Mouse (Mus musculus) limb, embryonic 14.5 days (tissue): Measurements from ENCODE around the gene Lrrc45. TPM values are rescaled to one million over a fixed set of nuclear protein-coding genes. Genes with fewer than 3 reads are reported as not detected.

Source experiments
- ATAC-seq: fragments of 200-750 bp; cut with Nextera tagmentation; 2 replicates; pipeline ENCODE4 v1.8.0; 2017; ENCODE audit warnings: low read depth, moderate number of reproducible peaks, moderate TSS enrichment; ENCODE audit not compliant: low FRiP score
- DNase-seq: peaks from one replicate; pipeline ENCODE4 v3.0.0-alpha.2; 2015; ENCODE audit warnings: low spot score
- H3K27ac ChIP-seq: fragments of 300-500 bp; sonication (generic); replicated peaks from 2 replicates; pipeline ENCODE4 v1.5.1; 2014; ENCODE audit warnings: low read depth, mild to moderate bottlenecking, low read length, moderate library complexity, mixed read lengths
- H3K27me3 ChIP-seq: fragments of 300-500 bp; sonication (generic); 2 replicates; pipeline ENCODE4 v1.6.1; 2014; ENCODE audit warnings: low read length, mixed read lengths; ENCODE audit not compliant: control insufficient read depth, insufficient read depth
- H3K36me3 ChIP-seq: fragments of 300-500 bp; sonication (generic); 2 replicates; pipeline ENCODE4 v1.6.1; 2014; ENCODE audit warnings: mild to moderate bottlenecking, low read length, moderate library complexity, mixed read lengths; ENCODE audit not compliant: control insufficient read depth, insufficient read depth
- H3K4me1 ChIP-seq: fragments of 300-500 bp; sonication (generic); 2 replicates; pipeline ENCODE4 v1.6.1; 2014; ENCODE audit warnings: antibody characterized with exemption, low read length, mixed read lengths; ENCODE audit not compliant: control insufficient read depth, insufficient read depth
- H3K4me2 ChIP-seq: fragments of 300-500 bp; sonication (generic); replicated peaks from 2 replicates; pipeline ENCODE4 v1.6.1; 2014; ENCODE audit warnings: low read depth, mild to moderate bottlenecking, low read length, moderate library complexity; ENCODE audit not compliant: severe bottlenecking
- H3K4me3 ChIP-seq: fragments of 300-500 bp; sonication (generic); replicated peaks from 2 replicates; pipeline ENCODE4 v1.5.1; 2014; ENCODE audit warnings: low read length
- H3K9ac ChIP-seq: fragments of 300-500 bp; sonication (generic); 2 replicates; pipeline ENCODE4 v1.6.1; 2014; ENCODE audit warnings: mild to moderate bottlenecking, low read depth, low read length, moderate library complexity; ENCODE audit not compliant: severe bottlenecking
- H3K9me3 ChIP-seq: fragments of 300-500 bp; sonication (generic); 2 replicates; pipeline ENCODE4 v1.6.1; 2016; ENCODE audit warnings: low read length; ENCODE audit not compliant: control insufficient read depth
- POLR2A ChIP-seq: fragments of 200-500 bp; IDR thresholded peaks from 2 replicates; pipeline ENCODE4 v1.8.0; 2012; ENCODE audit warnings: inconsistent platforms, mild to moderate bottlenecking, moderate library complexity, borderline replicate concordance; ENCODE audit not compliant: insufficient read depth, insufficient read length; ENCODE audit errors: extremely low read depth
- WGBS: fragments of 180-500 bp; shearing (Covaris S2); extraction: QIAGEN DNeasy Blood & Tissue Kit; methylation state at CpG from one replicate; pipeline ENCODE4 v1.1.7; 2014; 5-methylcytosine and 5-hydroxymethylcytosine counted together
- polyA plus RNA-seq, 2 experiments: library from polyadenylated mRNA; depleted of rRNA in 1 of 2; stranded (reverse) in 1 of 2; unstranded in 1 of 2; fragments of >200 nt; fragmentation: Nextera tagmentation in 1 of 2; extraction: Ambion mirVana in 1 of 2; gene quantifications; 2 replicates each; pipeline versions ENCODE4 v1.2.1 to v1.2.3; 2012 to 2014

The Lrrc45 gene
- polyA plus RNA-seq, 2 experiments: 48.1 to 91.3 TPM

- Histone ChIP-seq H3K4me2 (0 out of 2 replicates have a peak overlapping the region, but pooled peaks have one; percentile 98), H3K27me3 (no peaks in the 10 kb centered on the region), H3K4me1 (peaks cover 11% of the 10 kb centered on the region), H3K4me3 (no peak overlapping the region), H3K9ac (no peak overlapping the region), H3K27ac (no peak overlapping the region), H3K36me3 (peaks cover 36% of the 10 kb centered on the region), H3K9me3 (no peaks in the 10 kb centered on the region)
- ATAC-seq (no peak), DNase-seq (no peak)
- TF ChIP-seq POLR2A: no peak
- 91% methylated on average over 13 of the region's 13 CpGs for WGBS
Observed at GRCm38 (mm10) chr11:120719841-120720376, 6.2 kb downstream of the Lrrc45 start.

- Histone ChIP-seq H3K4me2 (peak overlapping the region; percentile 98), H3K27me3 (no peaks in the 10 kb centered on the region), H3K27ac (no peak overlapping the region; the same call in 1 of the 2 replicates), H3K9me3 (no peaks in the 10 kb centered on the region), H3K4me3 (peak overlapping the region; percentile 71), H3K36me3 (peaks cover 39% of the 10 kb centered on the region), H3K9ac (peak overlapping the region; percentile 76), H3K4me1 (peaks cover 11% of the 10 kb centered on the region)
- WGBS: 15% methylated on average over 17 of the region's 17 CpGs
- peak; percentile 90 for DNase-seq
- peak; percentile 32; the same call in 1 of the 2 replicates for ATAC-seq
- no peak for TF ChIP-seq POLR2A
Observed at GRCm38 (mm10) chr11:120720450-120720849, 6.7 kb downstream of the Lrrc45 start.

- Histone ChIP-seq H3K27me3 (no peaks in the 10 kb centered on the region), H3K4me2 (peak within 1 kb of the TSS; percentile 98), H3K36me3 (peaks cover 34% of the 10 kb centered on the region), H3K9me3 (no peaks in the 10 kb centered on the region), H3K9ac (peak within 1 kb of the TSS; percentile 76), H3K4me3 (peak within 1 kb of the TSS; percentile 71), H3K27ac (no peak within 1 kb of the TSS; the same call in 1 of the 2 replicates), H3K4me1 (peaks cover 11% of the 10 kb centered on the region)
- WGBS: 2% methylated on average over 45 of the region's 90 CpGs
- DNase-seq (peak; percentile 66), ATAC-seq (peak; percentile 89)
- TF ChIP-seq POLR2A: 0 out of 2 replicates have a peak, but pooled peaks have one; percentile 29
Observed at GRCm38 (mm10) chr11:120721124-120722066, 7.7 kb downstream of the Lrrc45 start, which contains the start of gene Rac3. Rac3 (plus strand) TSS chr11:120721470.

GRCm38 (mm10) chr11:120722067-120722630 is 8.4 kb downstream of the Lrrc45 start:
- H3K27me3 ChIP-seq: no peaks in the 10 kb centered on the region
- WGBS: 20% methylated on average over 21 of the region's 21 CpGs
- DNase-seq: no peak
- TF ChIP-seq POLR2A: no peak
- H3K4me2 ChIP-seq: peak overlapping the region; percentile 98
- peak overlapping the region; percentile 71 for H3K4me3 ChIP-seq
- H3K4me1 ChIP-seq: peaks cover 15% of the 10 kb centered on the region
- H3K9ac ChIP-seq: peak overlapping the region; percentile 76
- peaks cover 32% of the 10 kb centered on the region for H3K36me3 ChIP-seq
- H3K27ac ChIP-seq: no peak overlapping the region
- no peak for ATAC-seq
- no peaks in the 10 kb centered on the region for H3K9me3 ChIP-seq

GRCm38 (mm10) chr11:120722761-120723382 is 9.1 kb downstream of the Lrrc45 start:
- Histone ChIP-seq H3K9me3 (no peaks in the 10 kb centered on the region), H3K9ac (no peak overlapping the region), H3K27me3 (no peaks in the 10 kb centered on the region), H3K4me1 (peaks cover 15% of the 10 kb centered on the region), H3K36me3 (peaks cover 25% of the 10 kb centered on the region), H3K4me3 (no peak overlapping the region), H3K27ac (no peak overlapping the region), H3K4me2 (no peak overlapping the region)
- WGBS: 88% methylated on average over 11 of the region's 11 CpGs
- DNase-seq (no peak), ATAC-seq (no peak)
- TF ChIP-seq POLR2A: no peak
